Mouse (Mus musculus): ENCODE results near the gene Tdrd1. TPM values are rescaled to one million over a fixed set of nuclear protein-coding genes. Genes with fewer than 3 reads are reported as not detected.

The Tdrd1 gene
- polyA plus RNA-seq, 1 experiment, result not detected

DNA sequence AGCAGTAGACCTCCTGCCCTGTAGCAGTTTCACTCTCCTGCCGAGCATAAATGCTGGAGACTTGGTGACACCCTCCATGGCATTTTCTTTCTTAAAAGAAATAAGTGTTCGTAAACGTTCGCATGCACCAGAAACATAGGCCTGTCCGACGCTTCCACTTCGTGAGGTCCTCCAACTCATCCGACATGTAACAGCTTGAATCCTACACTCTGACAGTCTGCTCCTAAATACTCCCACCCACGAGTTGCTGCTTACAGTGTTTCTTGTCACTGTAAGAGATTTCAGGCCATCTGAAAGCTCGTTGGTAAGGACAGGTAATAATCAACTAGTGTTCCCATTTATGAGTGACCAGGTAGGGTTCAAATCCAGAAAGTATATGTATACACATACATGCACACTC is 61.9 kb downstream of the Tdrd1 start:
- Histone ChIP-seq H3ac (ENCODE audit: control insufficient read depth, insufficient read length) (no peak overlapping the region), H3K27me3 (ENCODE audit: control insufficient read depth, insufficient read depth, insufficient read length) (peaks cover 5% of the 10 kb centered on the region), H3K4me3 (no peak overlapping the region), H3K4me2 (ENCODE audit: low read depth) (no peak overlapping the region), H3K36me3 (ENCODE audit: control insufficient read depth, insufficient read depth) (no peaks in the 10 kb centered on the region), H3K79me2 (ENCODE audit: control insufficient read depth, insufficient read depth) (no peaks in the 10 kb centered on the region)
- no peak for TF ChIP-seq MAX (IDR thresholded peaks at IDR 0.05; ENCODE audit: low read depth)
- TF ChIP-seq CEBPB (IDR thresholded peaks at IDR 0.05; ENCODE audit: insufficient read depth, poor library complexity, severe bottlenecking), result no peak
- TF ChIP-seq MYOG (IDR thresholded peaks at IDR 0.05; ENCODE audit: control insufficient read depth in 1 of 3, insufficient read depth in 1 of 3, insufficient read length in 2 of 3, low read depth in 2 of 3), result no peak

GRCm38 (mm10) chr19:56888654-56889053 is 62.6 kb downstream of the Tdrd1 start:
- Histone ChIP-seq H3K4me3 (no peak overlapping the region), H3K4me2 (ENCODE audit: low read depth) (no peak overlapping the region), H3K36me3 (ENCODE audit: control insufficient read depth, insufficient read depth) (no peaks in the 10 kb centered on the region), H3K27me3 (ENCODE audit: control insufficient read depth, insufficient read depth, insufficient read length) (peaks cover 5% of the 10 kb centered on the region), H3K79me2 (ENCODE audit: control insufficient read depth, insufficient read depth) (no peaks in the 10 kb centered on the region), H3ac (ENCODE audit: control insufficient read depth, insufficient read length) (no peak overlapping the region)
- no peak for TF ChIP-seq POLR2AphosphoS2 (IDR thresholded peaks at IDR 0.05; ENCODE audit: insufficient read length, low read depth)
- TF ChIP-seq MYOG (IDR thresholded peaks at IDR 0.05; ENCODE audit: control insufficient read depth in 1 of 3, insufficient read depth in 1 of 3, insufficient read length in 2 of 3, low read depth in 2 of 3), result peak in 2 of 3 experiments; percentile 70 to 83
- no peak for TF ChIP-seq MAX (IDR thresholded peaks at IDR 0.05; ENCODE audit: low read depth)
- no peak for TF ChIP-seq REST (IDR thresholded peaks at IDR 0.05; ENCODE audit: insufficient read depth, insufficient read length)
- no peak for TF ChIP-seq TCF12 (IDR thresholded peaks at IDR 0.05; ENCODE audit: insufficient read depth, poor library complexity, severe bottlenecking)
- TF ChIP-seq TCF3 (IDR thresholded peaks at IDR 0.05; ENCODE audit: insufficient read length, low read depth), result no peak
- TF ChIP-seq MYOD1 (IDR thresholded peaks at IDR 0.05; ENCODE audit: control insufficient read depth in 1 of 3, insufficient read length in 2 of 3, low read depth in 2 of 3), result peak in 2 of 3 experiments; percentile 85 to 91
- TF ChIP-seq E2F4 (IDR thresholded peaks at IDR 0.05; ENCODE audit: insufficient read depth), result no peak

- TF ChIP-seq MYOD1 (IDR thresholded peaks at IDR 0.05; ENCODE audit: control insufficient read depth in 1 of 3, insufficient read length in 2 of 3, low read depth in 2 of 3) (no peak), MAX (IDR thresholded peaks at IDR 0.05; ENCODE audit: low read depth) (no peak), USF1 (IDR thresholded peaks at IDR 0.05; ENCODE audit: low read depth) (no peak), SRF (IDR thresholded peaks at IDR 0.05; ENCODE audit: control insufficient read depth, insufficient read length, low read depth) (no peak), TCF3 (IDR thresholded peaks at IDR 0.05; ENCODE audit: insufficient read length, low read depth) (no peak), REST (IDR thresholded peaks at IDR 0.05; ENCODE audit: insufficient read depth, insufficient read length) (no peak), POLR2AphosphoS2 (IDR thresholded peaks at IDR 0.05; ENCODE audit: insufficient read length, low read depth) (no peak), TCF12 (IDR thresholded peaks at IDR 0.05; ENCODE audit: insufficient read depth, poor library complexity, severe bottlenecking) (no peak), CEBPB (IDR thresholded peaks at IDR 0.05; ENCODE audit: insufficient read depth, poor library complexity, severe bottlenecking) (no peak), POLR2A (IDR thresholded peaks at IDR 0.05; ENCODE audit: insufficient read length, low read depth) (no peak), MYOG (IDR thresholded peaks at IDR 0.05; ENCODE audit: control insufficient read depth in 1 of 3, insufficient read depth in 1 of 3, insufficient read length in 2 of 3, low read depth in 2 of 3) (no peak), E2F4 (IDR thresholded peaks at IDR 0.05; ENCODE audit: insufficient read depth) (no peak)
- Histone ChIP-seq H3K4me3 (no peak overlapping the region), H3K27me3 (ENCODE audit: control insufficient read depth, insufficient read depth, insufficient read length) (no peaks in the 10 kb centered on the region), H3K79me2 (ENCODE audit: control insufficient read depth, insufficient read depth) (no peaks in the 10 kb centered on the region), H3ac (ENCODE audit: control insufficient read depth, insufficient read length) (no peak overlapping the region), H3K4me2 (ENCODE audit: low read depth) (no peak overlapping the region), H3K36me3 (ENCODE audit: control insufficient read depth, insufficient read depth) (no peaks in the 10 kb centered on the region)
These were observed 65.4 kb downstream of the Tdrd1 start for GRCm38 (mm10) chr19:56891438-56891837.

DNA sequence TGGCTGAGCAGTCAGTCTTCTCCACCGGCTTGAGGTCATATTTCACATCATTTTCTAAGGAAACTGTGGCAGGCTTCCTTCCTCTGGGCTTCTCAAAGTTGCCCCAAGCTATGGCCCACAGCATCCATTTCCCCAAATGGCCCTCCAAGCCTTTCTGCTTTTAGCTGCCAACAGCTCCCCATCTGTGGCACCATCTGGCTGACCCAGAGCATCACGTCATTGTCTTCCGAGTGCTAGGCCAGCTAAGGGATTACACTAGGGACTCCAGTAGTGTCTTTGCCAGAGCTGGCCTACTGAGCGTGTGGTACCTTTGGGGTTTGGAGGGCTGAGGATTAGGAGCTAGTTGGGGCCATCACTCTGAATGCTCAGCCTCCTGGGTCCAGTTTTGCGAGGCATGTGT is 66.6 kb downstream of the Tdrd1 start:
- no peaks in the 10 kb centered on the region for H3K27me3 ChIP-seq (ENCODE audit: control insufficient read depth, insufficient read depth, insufficient read length)
- no peak overlapping the region for H3K4me2 ChIP-seq (ENCODE audit: low read depth)
- no peak overlapping the region for H3ac ChIP-seq (ENCODE audit: control insufficient read depth, insufficient read length)
- no peaks in the 10 kb centered on the region for H3K36me3 ChIP-seq (ENCODE audit: control insufficient read depth, insufficient read depth)
- no peak overlapping the region for H3K4me3 ChIP-seq
- no peaks in the 10 kb centered on the region for H3K79me2 ChIP-seq (ENCODE audit: control insufficient read depth, insufficient read depth)
- no peak for TF ChIP-seq REST (IDR thresholded peaks at IDR 0.05; ENCODE audit: insufficient read depth, insufficient read length)
- TF ChIP-seq POLR2A (IDR thresholded peaks at IDR 0.05; ENCODE audit: insufficient read length, low read depth), result no peak
- TF ChIP-seq MYOG (IDR thresholded peaks at IDR 0.05; ENCODE audit: control insufficient read depth in 1 of 3, insufficient read depth in 1 of 3, insufficient read length in 2 of 3, low read depth in 2 of 3), result no peak
- no peak for TF ChIP-seq MAX (IDR thresholded peaks at IDR 0.05; ENCODE audit: low read depth)
- TF ChIP-seq SRF (IDR thresholded peaks at IDR 0.05; ENCODE audit: control insufficient read depth, insufficient read length, low read depth), result no peak
- TF ChIP-seq CEBPB (IDR thresholded peaks at IDR 0.05; ENCODE audit: insufficient read depth, poor library complexity, severe bottlenecking), result no peak
- no peak for TF ChIP-seq MYOD1 (IDR thresholded peaks at IDR 0.05; ENCODE audit: control insufficient read depth in 1 of 3, insufficient read length in 2 of 3, low read depth in 2 of 3)
- TF ChIP-seq TCF3 (IDR thresholded peaks at IDR 0.05; ENCODE audit: insufficient read length, low read depth), result no peak
- no peak for TF ChIP-seq TCF12 (IDR thresholded peaks at IDR 0.05; ENCODE audit: insufficient read depth, poor library complexity, severe bottlenecking)
- no peak for TF ChIP-seq E2F4 (IDR thresholded peaks at IDR 0.05; ENCODE audit: insufficient read depth)
- no peak for TF ChIP-seq USF1 (IDR thresholded peaks at IDR 0.05; ENCODE audit: low read depth)

GRCm38 (mm10) chr19:56893326-56893725 is 67.3 kb downstream of the Tdrd1 start:
- TF ChIP-seq POLR2A (IDR thresholded peaks at IDR 0.05; ENCODE audit: insufficient read length, low read depth) (no peak), MYOD1 (IDR thresholded peaks at IDR 0.05; ENCODE audit: control insufficient read depth in 1 of 3, insufficient read length in 2 of 3, low read depth in 2 of 3) (peak in 1 of 3 experiments; percentile 9)
- no peaks in the 10 kb centered on the region for H3K36me3 ChIP-seq (ENCODE audit: control insufficient read depth, insufficient read depth)
- H3K4me2 ChIP-seq (ENCODE audit: low read depth), result no peak overlapping the region
- H3ac ChIP-seq (ENCODE audit: control insufficient read depth, insufficient read length), result no peak overlapping the region
- H3K27me3 ChIP-seq (ENCODE audit: control insufficient read depth, insufficient read depth, insufficient read length), result no peaks in the 10 kb centered on the region
- H3K79me2 ChIP-seq (ENCODE audit: control insufficient read depth, insufficient read depth), result no peaks in the 10 kb centered on the region
- H3K4me3 ChIP-seq, result no peak overlapping the region
